Mouse (Mus musculus): ENCODE measurements at regions not wholly inside any gene's neighbourhood (a gene's known extent, or its start where the extent isn't known, plus 50 kb on each side); places are given as distances from the start of the nearest gene placed in this dataset.

- no peak for DNase-seq (ENCODE audit: low read depth, low spot score)
Measured at GRCm38 (mm10) chr9:49175586-49176286, 74.6 kb upstream of the Gm4894 start.

- DNase-seq (ENCODE audit: low read depth, low spot score): no peak
Measured at GRCm38 (mm10) chr9:49178561-49178960, 71.8 kb upstream of the Gm4894 start.

- no peak for DNase-seq (ENCODE audit: low read depth, low spot score)
Measured at GRCm38 (mm10) chr9:49184786-49185185, 65.5 kb upstream of the Gm4894 start.

GRCm38 (mm10) chr9:49189426-49189825 lies 60.9 kb upstream of the Gm4894 start:
- peak; percentile 37 for DNase-seq (ENCODE audit: low read depth, low spot score)

GRCm38 (mm10) chr9:49192776-49193175 lies 57.6 kb upstream of the Gm4894 start:
- DNase-seq (ENCODE audit: low read depth, low spot score): no peak
